Mouse (Mus musculus) cerebellum, adult 9-11 months (tissue): Measurements from ENCODE around the gene Gm14226.
"Not testable (repeated sequence)": the region's sequence is repeated elsewhere in the genome, so short reads cannot be mapped to it uniquely, and the experiment has no call there.

ENCODE experiments used
- DNase-seq: peaks from one replicate; pipeline ENCODE4 v3.0.0; 2022

Gm14226 gene

GRCm38 (mm10) chr2:155018251-155018755 lies at the start of gene Gm14226:
TSS of gene Gm14226 (plus strand) at chr2:155018266.
- DNase-seq = not testable (repeated sequence)

- not testable (repeated sequence) for DNase-seq
Observed at GRCm38 (mm10) chr2:154969740-154970397, 48.2 kb upstream of the Gm14226 start.

GRCm38 (mm10) chr2:154971919-154972692 lies 46.0 kb upstream of the Gm14226 start:
- no peak for DNase-seq

- DNase-seq = no peak
Observed at GRCm38 (mm10) chr2:154972981-154973380, 45.1 kb upstream of the Gm14226 start.

- DNase-seq = no peak
Observed at GRCm38 (mm10) chr2:154986609-154987008, 31.5 kb upstream of the Gm14226 start.

GRCm38 (mm10) chr2:154991411-154991810 lies 26.7 kb upstream of the Gm14226 start:
- no peak for DNase-seq

GRCm38 (mm10) chr2:154992083-154992482 lies 26.0 kb upstream of the Gm14226 start:
- DNase-seq = no peak

GRCm38 (mm10) chr2:155005491-155005890 lies 12.6 kb upstream of the Gm14226 start:
- DNase-seq = no peak

GRCm38 (mm10) chr2:155011086-155011656 lies 6.9 kb upstream of the Gm14226 start:
- no peak for DNase-seq

GRCm38 (mm10) chr2:155012991-155013390 lies 5.1 kb upstream of the Gm14226 start:
- DNase-seq = no peak

GRCm38 (mm10) chr2:155016751-155017150 lies 1.3 kb upstream of the Gm14226 start:
- DNase-seq = not testable (repeated sequence)

- DNase-seq = peak; percentile 32
Observed at GRCm38 (mm10) chr2:155018762-155019641, 936 bp downstream of the Gm14226 start.

- peak; percentile 83 for DNase-seq
Observed at GRCm38 (mm10) chr2:155019673-155020072, 1.6 kb downstream of the Gm14226 start.

- not testable (repeated sequence) for DNase-seq
Observed at GRCm38 (mm10) chr2:155020247-155020826, 2.3 kb downstream of the Gm14226 start.

GRCm38 (mm10) chr2:155030831-155031230 lies 12.8 kb downstream of the Gm14226 start:
- no peak for DNase-seq

- no peak for DNase-seq
Observed at GRCm38 (mm10) chr2:155032938-155033710, 15.1 kb downstream of the Gm14226 start.

GRCm38 (mm10) chr2:155039956-155040355 lies 21.9 kb downstream of the Gm14226 start:
- DNase-seq = no peak

- no peak for DNase-seq
Observed at GRCm38 (mm10) chr2:155044542-155044941, 26.5 kb downstream of the Gm14226 start.

- no peak for DNase-seq
Observed at GRCm38 (mm10) chr2:155045075-155045474, 27.0 kb downstream of the Gm14226 start.

- DNase-seq = no peak
Observed at GRCm38 (mm10) chr2:155046803-155047202, 28.7 kb downstream of the Gm14226 start.

- DNase-seq = no peak
Observed at GRCm38 (mm10) chr2:155047452-155048178, 29.5 kb downstream of the Gm14226 start.
